ENCODE assay signal across 8 mouse cellular contexts in genomic region chr10:93161511-93162275, GRCm38 (mm10). TPM values are rescaled to one million over a fixed set of nuclear protein-coding genes. Genes with fewer than 3 reads are reported as not detected.
DNase-seq lines count a peak whose midpoint lies in the region; ATAC-seq and TF ChIP-seq lines count a peak whose summit lies in the region.

No protein-coding gene starts in this region.

- H3K4me2 ChIP-seq in liver, embryonic 14.5 days (ENCODE audit: low read depth), result peak overlapping the region; percentile 75

- peak; percentile 22 for DNase-seq in T-cell, adult 2 months (ENCODE audit: low spot score)
- peak; percentile 75 for DNase-seq in embryonic facial prominence, embryonic 10.5 days (ENCODE audit: low spot score)
- DNase-seq in heart, embryonic 10.5 days (ENCODE audit: low spot score), result peak; percentile 81
- peak; percentile 49 for DNase-seq in kidney, adult 9 months
- no peak for DNase-seq in liver, embryonic 14.5 days (ENCODE audit: low read depth in 3 of 3, low spot score in 3 of 3)
- peak; percentile 73 for DNase-seq in neural tube, embryonic 10.5 days (ENCODE audit: extremely low spot score, low spot score)
- DNase-seq in c-Kit-positive CD71-positive TER-119-positive erythroid progenitor cells, embryonic 14.5 days (ENCODE audit: low spot score), result no peak

- peak; percentile 5 for ATAC-seq in CD4-positive, CD25-positive, alpha-beta regulatory T cell, adult 4 months
- ATAC-seq in liver, embryonic 14.5 days (ENCODE audit: insufficient read depth), result peak; percentile 51

- peaks cover 49% of the 10 kb centered on the region for H3K4me1 ChIP-seq in embryonic facial prominence, embryonic 10.5 days
- peaks cover 22% of the 10 kb centered on the region for H3K4me1 ChIP-seq in heart, embryonic 10.5 days
- peaks cover 30 to 40% of the 10 kb centered on the region in 2 experiments for H3K4me1 ChIP-seq in liver, embryonic 14.5 days (replicated peaks; ENCODE audit: control insufficient read depth in 2 of 2, insufficient read depth in 2 of 2, low read length in 1 of 2)

- peak overlapping the region; percentile 98 for H3K4me3 ChIP-seq in embryonic facial prominence, embryonic 10.5 days
- H3K4me3 ChIP-seq in heart, embryonic 10.5 days, result peak overlapping the region; percentile 85
- H3K4me3 ChIP-seq in liver, embryonic 14.5 days (ENCODE audit: insufficient read depth in 1 of 2, low read depth in 2 of 2, low read length in 2 of 2), result peak overlapping the region; percentile 90 to 99

- H3K27ac ChIP-seq in embryonic facial prominence, embryonic 10.5 days (replicated peaks), result peak overlapping the region; percentile 99
- H3K27ac ChIP-seq in heart, embryonic 10.5 days, result peak overlapping the region; percentile 99
- H3K27ac ChIP-seq in liver, embryonic 14.5 days, result peak overlapping the region; percentile 94

- TF ChIP-seq EP300 in liver, embryonic 14.5 days (IDR thresholded peaks at IDR 0.05; ENCODE audit: low read depth), result no peak

- peak overlapping the region; percentile 100 for H3K9ac ChIP-seq in liver, embryonic 14.5 days (replicated peaks)

- H3K27me3 ChIP-seq in embryonic facial prominence, embryonic 10.5 days (replicated peaks; ENCODE audit: low read depth, poor library complexity, severe bottlenecking), result no peaks in the 10 kb centered on the region
- no peaks in the 10 kb centered on the region for H3K27me3 ChIP-seq in heart, embryonic 10.5 days (ENCODE audit: insufficient read depth, poor library complexity, severe bottlenecking)
- no peaks in the 10 kb centered on the region for H3K27me3 ChIP-seq in liver, embryonic 14.5 days (ENCODE audit: control insufficient read depth, insufficient read depth, low read length)

- no peaks in the 10 kb centered on the region for H3K9me3 ChIP-seq in embryonic facial prominence, embryonic 10.5 days
- no peaks in the 10 kb centered on the region for H3K9me3 ChIP-seq in heart, embryonic 10.5 days
- no peaks in the 10 kb centered on the region for H3K9me3 ChIP-seq in liver, embryonic 14.5 days (ENCODE audit: control insufficient read depth, low read length)

- no peaks in the 10 kb centered on the region for H3K36me3 ChIP-seq in embryonic facial prominence, embryonic 10.5 days (replicated peaks)
- no peaks in the 10 kb centered on the region for H3K36me3 ChIP-seq in heart, embryonic 10.5 days
- no peaks in the 10 kb centered on the region for H3K36me3 ChIP-seq in liver, embryonic 14.5 days (replicated peaks; ENCODE audit: control insufficient read depth, insufficient read depth, low read depth)

- TF ChIP-seq CTCF in liver, embryonic 14.5 days (IDR thresholded peaks at IDR 0.05; ENCODE audit: low read depth), result 0 out of 2 replicates have a peak, but pooled peaks have one; percentile 3

- WGBS in embryonic facial prominence, embryonic 10.5 days, result under 1% methylated on average over 33 of the region's 33 CpGs
- WGBS in heart, embryonic 10.5 days, result under 1% methylated on average over 28 of the region's 33 CpGs
- under 1% methylated on average over 33 of the region's 33 CpGs for WGBS in liver, embryonic 14.5 days (ENCODE audit: insufficient replicate concordance)

RNA-seq across cellular contexts. Expression of gene Cdk17, which starts 1.0 kb away (rescaled TPM):
- 10 to 100 TPM; 42.2 to 62.3 TPM for polyA plus RNA-seq in CD4-positive, CD25-positive, alpha-beta regulatory T cell, adult 4 months (2017; shearing (Covaris generic))
- polyA plus RNA-seq in embryonic facial prominence, embryonic 10.5 days (2016; fragmentation: Nextera tagmentation; extraction: Ambion mirVana), result 18.1 and 19.0 TPM in 2 replicates
- 16.4 and 20.0 TPM in 2 replicates for polyA plus RNA-seq in heart, embryonic 10.5 days (2016; fragmentation: Nextera tagmentation; extraction: Ambion mirVana)
- 7.2 and 10.5 TPM in 2 replicates for polyA plus RNA-seq in liver, embryonic 14.5 days (2012; rRNA removed)
- polyA plus RNA-seq in liver, embryonic 14.5 days (2014; fragmentation: Nextera tagmentation; extraction: Ambion mirVana), result 12.9 and 15.1 TPM in 2 replicates

Comparison
In these comparisons a context has a peak if more than half of its experiments do, and no peak if none do; other contexts are left out.
1. DNase-seq: peak in T-cell, adult 2 months (single experiment), embryonic facial prominence, embryonic 10.5 days (single experiment), heart, embryonic 10.5 days (single experiment), kidney, adult 9 months (single experiment) and neural tube, embryonic 10.5 days (single experiment); none in liver, embryonic 14.5 days (0 of 3) and c-Kit-positive CD71-positive TER-119-positive erythroid progenitor cells, embryonic 14.5 days (single experiment).
2. Peak in every context shown above with its lines, with median percentiles within 50 percentile points of each other: H3K27ac ChIP-seq and H3K4me3 ChIP-seq.